Mouse (Mus musculus): ENCODE data around the gene Brms1l.
A peak's percentile ranks its signal among the peaks of the same experiment; 100 is the strongest.
"Not testable (repeated sequence)": the region's sequence is repeated elsewhere in the genome, so short reads cannot be mapped to it uniquely, and the experiment has no call there.

Brms1l gene

GRCm38 (mm10) chr12:55836199-55836951 lies at the start of gene Brms1l:
Gene Brms1l (plus strand): TSS chr12:55836324.
- DNase-seq (ENCODE audit: low spot score in 2 of 2): peak; percentile 92 to 94

GRCm38 (mm10) chr12:55794485-55794884 lies 41.6 kb upstream of the Brms1l start:
- DNase-seq (ENCODE audit: low spot score in 2 of 2): not testable (repeated sequence)

GRCm38 (mm10) chr12:55797103-55797502 lies 39.0 kb upstream of the Brms1l start:
- no peak for DNase-seq (ENCODE audit: low spot score in 2 of 2)

- DNase-seq (ENCODE audit: low spot score in 2 of 2): no peak
These were observed 37.4 kb upstream of the Brms1l start for GRCm38 (mm10) chr12:55798745-55799144.

- DNase-seq (ENCODE audit: low spot score in 2 of 2): no peak
These were observed 36.0 kb upstream of the Brms1l start for GRCm38 (mm10) chr12:55800144-55800543.

GRCm38 (mm10) chr12:55801131-55801530 lies 35.0 kb upstream of the Brms1l start:
- no peak for DNase-seq (ENCODE audit: low spot score in 2 of 2)

GRCm38 (mm10) chr12:55805035-55805434 lies 31.1 kb upstream of the Brms1l start:
- no peak for DNase-seq (ENCODE audit: low spot score in 2 of 2)

- no peak for DNase-seq (ENCODE audit: low spot score in 2 of 2)
These were observed 19.6 kb upstream of the Brms1l start for GRCm38 (mm10) chr12:55816488-55816887.

- DNase-seq (ENCODE audit: low spot score in 2 of 2): peak; percentile 24 to 32
These were observed 15.9 kb upstream of the Brms1l start for GRCm38 (mm10) chr12:55820119-55820660.

GRCm38 (mm10) chr12:55820661-55821314 lies 15.3 kb upstream of the Brms1l start, which contains the start of gene Ralgapa1:
Gene Ralgapa1 (minus strand): TSS chr12:55821167.
- peak; percentile 94 to 95 for DNase-seq (ENCODE audit: low spot score in 2 of 2)

- DNase-seq (ENCODE audit: low spot score in 2 of 2): no peak
These were observed 12.1 kb upstream of the Brms1l start for GRCm38 (mm10) chr12:55824027-55824426.

- no peak for DNase-seq (ENCODE audit: low spot score in 2 of 2)
These were observed 10.6 kb upstream of the Brms1l start for GRCm38 (mm10) chr12:55825537-55825936.

- DNase-seq (ENCODE audit: low spot score in 2 of 2): peak; percentile 22 to 54
These were observed 5.0 kb upstream of the Brms1l start for GRCm38 (mm10) chr12:55831101-55831500.

- no peak for DNase-seq (ENCODE audit: low spot score in 2 of 2)
These were observed 3.2 kb upstream of the Brms1l start for GRCm38 (mm10) chr12:55832961-55833360.

- DNase-seq (ENCODE audit: low spot score in 2 of 2): no peak
These were observed 2.1 kb upstream of the Brms1l start for GRCm38 (mm10) chr12:55833906-55834625.

- no peak for DNase-seq (ENCODE audit: low spot score in 2 of 2)
These were observed 1.2 kb upstream of the Brms1l start for GRCm38 (mm10) chr12:55834891-55835290.

GRCm38 (mm10) chr12:55835857-55836198 lies 296 bp upstream of the Brms1l start:
- no peak for DNase-seq (ENCODE audit: low spot score in 2 of 2)

- DNase-seq (ENCODE audit: low spot score in 2 of 2): no peak
These were observed 1.4 kb downstream of the Brms1l start for GRCm38 (mm10) chr12:55837495-55837894.

GRCm38 (mm10) chr12:55846741-55847140 lies 10.6 kb downstream of the Brms1l start:
- DNase-seq (ENCODE audit: low spot score in 2 of 2): peak in 1 of 2 experiments; percentile 26

GRCm38 (mm10) chr12:55847851-55848250 lies 11.7 kb downstream of the Brms1l start:
- no peak for DNase-seq (ENCODE audit: low spot score in 2 of 2)

- no peak for DNase-seq (ENCODE audit: low spot score in 2 of 2)
These were observed 14.5 kb downstream of the Brms1l start for GRCm38 (mm10) chr12:55850650-55851049.

Measured in natural killer cell, adult 2 months (primary cell).